8 mouse cellular contexts compared by ENCODE assay signal in the genomic region with DNA sequence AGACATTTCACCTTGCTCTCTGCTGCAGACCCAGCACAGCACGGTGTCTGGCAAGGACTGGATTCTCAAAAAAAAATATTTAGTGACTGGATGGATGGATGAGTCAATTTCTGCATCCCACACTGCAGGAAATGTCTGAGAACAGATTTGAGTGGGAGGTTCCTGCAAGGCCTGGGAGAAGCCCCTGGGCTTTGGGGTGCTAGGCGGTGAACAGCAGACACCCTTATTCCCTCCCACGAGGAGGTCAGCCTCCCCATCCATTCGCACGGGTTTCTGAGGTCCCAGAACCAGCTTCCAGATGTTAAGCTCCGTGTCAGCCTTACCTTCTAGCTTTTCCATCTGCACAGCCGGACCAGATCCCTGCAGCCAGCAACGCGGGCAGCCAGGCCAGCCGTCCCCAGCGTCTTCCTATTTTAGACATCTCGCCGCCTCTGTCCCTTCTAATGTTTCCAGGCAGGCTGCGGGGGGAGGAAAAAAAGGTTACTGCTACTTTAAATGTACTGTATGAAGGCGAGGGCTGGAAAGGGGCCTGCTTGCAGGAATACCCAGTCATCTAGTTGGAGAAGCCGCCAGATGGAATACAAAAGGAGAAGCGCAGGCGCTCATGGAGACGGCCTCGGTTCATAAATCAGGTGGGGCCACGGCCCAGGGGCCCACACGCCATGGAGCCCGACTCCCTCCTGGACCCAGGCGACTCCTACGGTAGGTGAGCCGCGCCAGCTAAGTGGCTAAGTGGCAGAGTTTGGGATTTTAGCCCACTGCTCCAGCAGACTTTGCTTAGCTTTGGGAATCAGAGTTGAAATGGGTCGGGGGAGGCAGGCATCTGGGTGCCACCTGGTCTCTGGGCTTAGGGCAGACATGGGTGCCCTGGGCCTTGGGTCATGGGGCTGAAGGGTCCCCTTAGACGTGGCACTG. TPM values are rescaled to one million over a fixed set of nuclear protein-coding genes. Genes with fewer than 3 reads are reported as not detected.
DNase-seq lines count a peak whose midpoint lies in the region; ATAC-seq and TF ChIP-seq lines count a peak whose summit lies in the region.

Gene Dab2ip, plus strand, starts transcription at position 356 of the 915 bp plus-strand sequence.

- in situ Hi-C loops in Patski (cut with MboI; ENCODE audit: low pct_unique_long_range_greater_than_20kb): no loop called here

- ATAC-seq in Patski: no peak
- ATAC-seq in embryonic facial prominence, embryonic 14.5 days (ENCODE audit: low read depth): 0 out of 2 replicates have a peak, but pooled peaks have one; percentile 27
- ATAC-seq in heart, embryonic 11.5 days (replicated peaks; ENCODE audit: insufficient number of reproducible peaks, low FRiP score, low TSS enrichment): no peak
- 0 out of 2 replicates have a peak, but pooled peaks have one; percentile 38 for ATAC-seq in midbrain, embryonic 14.5 days (ENCODE audit: low FRiP score, low TSS enrichment)

- peak within 1 kb of the TSS; percentile 75 for H3K27ac ChIP-seq in embryonic facial prominence, embryonic 14.5 days (replicated peaks; ENCODE audit: low read depth, low read length)
- H3K27ac ChIP-seq in heart, embryonic 11.5 days (ENCODE audit: low read depth, low read length): peak within 1 kb of the TSS; percentile 32
- H3K27ac ChIP-seq in layer of hippocampus, adult 2 months: peak within 1 kb of the TSS; percentile 94
- no peak within 1 kb of the TSS for H3K27ac ChIP-seq in midbrain, embryonic 14.5 days (replicated peaks; ENCODE audit: low read depth, low read length)

- H3K9me3 ChIP-seq in E14TG2a.4 (ENCODE audit: low read length): no peaks in the 10 kb centered on the region
- no peaks in the 10 kb centered on the region for H3K9me3 ChIP-seq in embryonic facial prominence, embryonic 14.5 days (ENCODE audit: control insufficient read depth, low read length)
- H3K9me3 ChIP-seq in heart, embryonic 11.5 days (replicated peaks; ENCODE audit: control insufficient read depth, low read length): no peaks in the 10 kb centered on the region
- no peaks in the 10 kb centered on the region for H3K9me3 ChIP-seq in midbrain, embryonic 14.5 days (ENCODE audit: control insufficient read depth, low read length)

- CTCF ChIA-PET in Patski (lab: Charles Lee): interaction anchor here (1.2 kb wide), 1 partner anchor 32 kb away, joined by 3 read pairs; no protein-coding TSS in a partner anchor

- peak within 1 kb of the TSS; percentile 66 for H3K4me3 ChIP-seq in E14TG2a.4 (replicated peaks; ENCODE audit: low read length)
- peak within 1 kb of the TSS; percentile 23 for H3K4me3 ChIP-seq in embryonic facial prominence, embryonic 14.5 days (ENCODE audit: low read depth, low read length)
- H3K4me3 ChIP-seq in heart, embryonic 11.5 days (ENCODE audit: low read depth, low read length): peak within 1 kb of the TSS; percentile 21; the same call in 1 of the 2 replicates
- peak within 1 kb of the TSS; percentile 61 for H3K4me3 ChIP-seq in layer of hippocampus, adult 2 months
- no peak within 1 kb of the TSS for H3K4me3 ChIP-seq in midbrain, embryonic 14.5 days (replicated peaks; ENCODE audit: low read depth, low read length)

- POLR2A ChIA-PET in Patski (lab: Charles Lee): interaction anchor here (0.9 to 1.2 kb wide), 2 partner anchors 10 to 51 kb away, joined by 3 to 4 read pairs; no protein-coding TSS in a partner anchor

- peak within 1 kb of the TSS; percentile 50 for H3K9ac ChIP-seq in embryonic facial prominence, embryonic 14.5 days (ENCODE audit: low read depth, low read length)
- peak within 1 kb of the TSS; percentile 65 for H3K9ac ChIP-seq in heart, embryonic 11.5 days (ENCODE audit: low read depth, low read length)
- H3K9ac ChIP-seq in midbrain, embryonic 14.5 days (replicated peaks; ENCODE audit: low read length): 0 out of 2 replicates have a peak within 1 kb of the TSS, but pooled peaks have one; percentile 6

- no peak for DNase-seq in Patski (ENCODE audit: low read depth, low spot score)
- DNase-seq in embryonic facial prominence, embryonic 14.5 days (ENCODE audit: low spot score): peak; percentile 54
- DNase-seq in layer of hippocampus, adult 2 months (ENCODE audit: low spot score in 2 of 2): peak; percentile 54 to 62
- peak; percentile 20 for DNase-seq in midbrain, embryonic 14.5 days
- DNase-seq in spleen, postnatal 10 days (ENCODE audit: low spot score in 2 of 2): no peak
- no peak for DNase-seq in c-Kit-positive CD71-positive TER-119-positive erythroid progenitor cells, embryonic 14.5 days (ENCODE audit: low spot score)

- TF ChIP-seq CTCF in E14TG2a.4 (conservative IDR thresholded peaks at IDR 0.05; ENCODE audit: low read length) (no peak), Patski (IDR thresholded peaks at IDR 0.05) (no peak)
- no peak for TF ChIP-seq CTCF in layer of hippocampus, adult 2 months (conservative IDR thresholded peaks at IDR 0.05)

- no peaks in the 10 kb centered on the region for H3K36me3 ChIP-seq in E14TG2a.4 (ENCODE audit: insufficient read depth, low read length)
- no peaks in the 10 kb centered on the region for H3K36me3 ChIP-seq in embryonic facial prominence, embryonic 14.5 days (ENCODE audit: control insufficient read depth, insufficient read depth, low read length)
- H3K36me3 ChIP-seq in heart, embryonic 11.5 days (ENCODE audit: control insufficient read depth, insufficient read depth, low read length): no peaks in the 10 kb centered on the region
- H3K36me3 ChIP-seq in midbrain, embryonic 14.5 days (ENCODE audit: control insufficient read depth, insufficient read depth, low read length): no peaks in the 10 kb centered on the region

- 32% methylated on average over 29 of the region's 29 CpGs for WGBS in embryonic facial prominence, embryonic 14.5 days
- 54% methylated on average over 29 of the region's 29 CpGs for WGBS in heart, embryonic 11.5 days (ENCODE audit: insufficient replicate concordance)
- WGBS in midbrain, embryonic 14.5 days: 69% methylated on average over 29 of the region's 29 CpGs

- H3K27me3 ChIP-seq in E14TG2a.4 (ENCODE audit: insufficient read depth, low read length) (peaks cover 76% of the 10 kb centered on the region), Patski (no peaks in the 10 kb centered on the region)
- H3K27me3 ChIP-seq in embryonic facial prominence, embryonic 14.5 days (replicated peaks; ENCODE audit: control insufficient read depth, insufficient read depth, low read length): no peaks in the 10 kb centered on the region
- H3K27me3 ChIP-seq in heart, embryonic 11.5 days (ENCODE audit: control insufficient read depth, insufficient read depth, low read length): no peaks in the 10 kb centered on the region
- H3K27me3 ChIP-seq in midbrain, embryonic 14.5 days (ENCODE audit: control insufficient read depth, insufficient read depth, low read length): no peaks in the 10 kb centered on the region

- peak within 1 kb of the TSS; percentile 49 for H3K4me2 ChIP-seq in embryonic facial prominence, embryonic 14.5 days (ENCODE audit: low read depth, low read length)
- peak within 1 kb of the TSS; percentile 48 for H3K4me2 ChIP-seq in heart, embryonic 11.5 days
- no peak within 1 kb of the TSS for H3K4me2 ChIP-seq in midbrain, embryonic 14.5 days (ENCODE audit: low read length)

- H3K4me1 ChIP-seq in E14TG2a.4 (replicated peaks; ENCODE audit: low read depth, low read length): peaks cover 31% of the 10 kb centered on the region
- H3K4me1 ChIP-seq in embryonic facial prominence, embryonic 14.5 days (ENCODE audit: control insufficient read depth, insufficient read depth, low read length): peaks cover 33% of the 10 kb centered on the region
- H3K4me1 ChIP-seq in heart, embryonic 11.5 days (ENCODE audit: control insufficient read depth, insufficient read depth, low read length): peaks cover 33% of the 10 kb centered on the region
- peaks cover 6% of the 10 kb centered on the region; the same call in 1 of the 2 replicates for H3K4me1 ChIP-seq in midbrain, embryonic 14.5 days (ENCODE audit: control insufficient read depth, insufficient read depth, low read length)

RNA-seq across cellular contexts. Expression of gene Dab2ip, which starts in this region (rescaled TPM):
- polyA plus RNA-seq in Patski (2021): 46.4 TPM
- 42.8 and 50.5 TPM in 2 replicates for polyA plus RNA-seq in embryonic facial prominence, embryonic 14.5 days (2014; fragmentation: Nextera tagmentation; extraction: Ambion mirVana)
- 49.0 and 49.1 TPM in 2 replicates for polyA plus RNA-seq in heart, embryonic 11.5 days (2014; fragmentation: Nextera tagmentation; extraction: Ambion mirVana)
- 100 to 1,000 TPM in 1 of 2 experiments, 10 to 100 TPM in 1; 96.3 to 103 TPM for total RNA-seq in layer of hippocampus, adult 2 months (2021)
- 46.4 and 50.6 TPM in 2 replicates for polyA plus RNA-seq in midbrain, embryonic 14.5 days (2014; fragmentation: Nextera tagmentation; extraction: Ambion mirVana)

Comparison
In these comparisons a context has a peak if more than half of its experiments do, and no peak if none do; other contexts are left out.
1. ATAC-seq: peak in embryonic facial prominence, embryonic 14.5 days (single experiment) and midbrain, embryonic 14.5 days (single experiment); none in Patski (single experiment) and heart, embryonic 11.5 days (single experiment).
2. DNase-seq: peak in embryonic facial prominence, embryonic 14.5 days (single experiment), layer of hippocampus, adult 2 months (2 of 2) and midbrain, embryonic 14.5 days (single experiment); none in Patski (single experiment), spleen, postnatal 10 days (0 of 2) and c-Kit-positive CD71-positive TER-119-positive erythroid progenitor cells, embryonic 14.5 days (single experiment).
3. H3K9ac ChIP-seq: peak in every context shown above with its lines; median percentile 65 in heart, embryonic 11.5 days; 50 in embryonic facial prominence, embryonic 14.5 days; 6 in midbrain, embryonic 14.5 days.